Mouse (Mus musculus) adrenal gland, postnatal 4 days (tissue): Measurements from ENCODE around the gene Tmem222. TPM values are rescaled to one million over a fixed set of nuclear protein-coding genes. Genes with fewer than 3 reads are reported as not detected.

Source experiments
- DNase-seq, 2 experiments: peaks; one replicate each; pipeline ENCODE4 v3.0.0; 2021 to 2022; ENCODE audit warnings: low spot score in 2 of 2, mixed read lengths in 2 of 2
- total RNA-seq, 2 experiments: library from RNA; stranded (reverse); gene quantifications; 2 replicates each; pipeline ENCODE4 v1.2.3; 2021

The Tmem222 gene
- total RNA-seq, 2 experiments from 2014 or later, result 65.5 to 78.0 TPM

GRCm38 (mm10) chr4:133285950-133286349 is 8.4 kb upstream of the Tmem222 start:
- DNase-seq, result no peak

DNA sequence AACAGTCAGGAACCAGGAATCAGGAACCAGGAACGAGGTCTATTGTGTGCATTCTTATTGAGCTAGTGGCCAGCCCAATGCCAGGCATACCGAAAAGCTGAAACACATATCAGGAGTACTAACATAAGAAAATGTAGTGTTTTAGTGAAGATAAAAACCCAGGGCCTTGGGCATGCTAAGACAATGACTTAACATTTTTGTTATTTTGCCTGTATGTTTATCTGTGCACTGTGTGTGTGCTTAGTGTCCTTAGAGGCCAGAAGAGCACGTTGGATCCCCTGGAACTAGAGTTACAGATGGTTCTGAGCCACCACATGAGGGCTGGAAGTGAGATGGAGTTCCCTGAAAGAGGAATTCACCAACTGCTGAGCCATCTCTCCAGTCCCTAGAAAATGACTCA is 7.7 kb upstream of the Tmem222 start:
- no peak for DNase-seq

DNA sequence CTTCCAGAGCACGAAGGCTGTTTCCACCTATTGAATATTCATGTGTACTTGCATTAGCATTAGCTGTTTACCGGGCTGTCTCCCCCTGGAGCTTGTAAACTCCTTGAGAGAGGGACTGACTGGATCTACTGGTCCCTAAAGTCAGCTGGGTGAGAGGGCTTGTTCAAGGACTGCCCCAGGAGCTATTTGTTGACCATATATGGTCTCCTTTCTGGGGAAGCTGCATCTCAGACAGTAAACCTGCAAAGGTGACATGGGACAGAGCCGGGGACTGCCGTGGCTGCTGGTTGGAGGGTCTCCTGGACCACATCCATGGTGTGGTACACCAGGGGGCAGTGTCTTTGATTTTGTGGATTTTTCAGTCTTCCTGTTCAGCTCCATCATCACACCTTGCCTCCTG is 5.1 kb upstream of the Tmem222 start:
- no peak for DNase-seq

DNA sequence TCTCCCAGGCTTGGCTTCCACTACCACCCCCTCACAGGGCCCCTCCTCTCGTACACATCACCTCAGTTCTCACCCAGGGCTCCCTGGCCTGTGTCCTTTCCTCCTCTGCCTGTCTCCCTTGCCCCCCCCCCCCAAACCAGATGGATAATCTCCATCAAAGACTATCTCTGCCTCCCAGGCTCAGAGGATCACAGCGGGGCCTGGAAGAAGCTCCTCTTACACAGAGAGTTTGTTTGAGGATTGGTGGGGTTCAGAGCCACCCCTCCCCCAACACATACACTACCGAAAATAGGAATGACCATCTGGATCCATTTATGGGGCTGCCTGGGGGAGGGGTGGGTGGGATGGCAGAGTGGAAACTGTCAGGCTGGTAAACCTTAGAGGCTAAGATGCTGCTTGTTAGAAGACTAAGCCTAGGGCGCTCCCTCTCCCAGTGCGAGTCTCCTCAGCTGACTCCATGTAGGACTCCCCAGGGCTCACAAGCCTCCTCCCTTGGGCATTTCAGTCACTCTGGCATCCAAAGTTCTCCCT is 4.4 kb upstream of the Tmem222 start:
- no peak for DNase-seq

GRCm38 (mm10) chr4:133281513-133281912 is 3.9 kb upstream of the Tmem222 start:
- no peak for DNase-seq

GRCm38 (mm10) chr4:133278482-133278881 is 890 bp upstream of the Tmem222 start:
- no peak for DNase-seq

GRCm38 (mm10) chr4:133278067-133278466 is 475 bp upstream of the Tmem222 start:
- no peak for DNase-seq

DNA sequence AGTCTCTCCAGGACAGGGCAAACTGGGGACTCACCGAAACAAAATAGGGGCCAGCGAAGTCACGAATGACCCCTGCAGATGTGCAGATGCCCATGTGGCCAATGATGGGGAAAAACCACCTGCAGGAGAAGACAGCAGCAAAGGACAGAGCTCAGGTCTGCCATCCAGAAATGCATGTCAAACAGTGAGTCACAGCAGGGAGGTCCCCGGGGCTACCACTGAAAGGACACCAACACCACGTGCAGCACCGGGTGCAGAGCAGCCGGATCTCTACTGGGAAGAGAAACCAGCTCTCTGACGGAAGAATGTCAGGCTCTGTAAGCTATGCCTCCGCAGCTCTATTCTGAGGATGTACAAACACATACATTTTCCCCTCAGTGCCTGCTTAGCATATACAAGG is 6.7 kb downstream of the Tmem222 start:
- no peak for DNase-seq

- no peak for DNase-seq
Observed at GRCm38 (mm10) chr4:133269596-133269995, 8.0 kb downstream of the Tmem222 start.

DNA sequence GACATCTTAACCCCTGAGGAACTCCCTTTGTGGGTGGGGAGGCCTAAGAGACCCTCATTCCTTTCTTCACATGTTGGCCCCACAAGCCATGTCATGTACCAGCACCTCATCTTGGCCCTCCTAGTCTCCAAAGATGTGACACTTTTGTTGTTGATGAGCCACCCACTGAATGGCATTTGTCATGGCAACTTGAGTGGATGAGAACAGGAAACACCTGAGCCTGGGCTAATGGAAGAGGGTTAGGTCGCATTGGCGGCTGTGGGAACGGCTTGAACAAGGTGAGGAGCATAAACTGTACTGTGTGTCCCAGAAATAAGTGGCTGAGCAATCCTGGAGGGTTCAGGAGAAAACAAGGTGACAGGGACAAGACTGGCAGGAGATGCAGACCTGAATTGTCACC is 8.7 kb downstream of the Tmem222 start:
- no peak for DNase-seq

- no peak for DNase-seq
Observed at GRCm38 (mm10) chr4:133266248-133266880, 11.2 kb downstream of the Tmem222 start.

- no peak for DNase-seq
Observed at GRCm38 (mm10) chr4:133265759-133266158, 11.8 kb downstream of the Tmem222 start.

- DNase-seq, result no peak
Observed at GRCm38 (mm10) chr4:133265297-133265696, 12.3 kb downstream of the Tmem222 start.

DNA sequence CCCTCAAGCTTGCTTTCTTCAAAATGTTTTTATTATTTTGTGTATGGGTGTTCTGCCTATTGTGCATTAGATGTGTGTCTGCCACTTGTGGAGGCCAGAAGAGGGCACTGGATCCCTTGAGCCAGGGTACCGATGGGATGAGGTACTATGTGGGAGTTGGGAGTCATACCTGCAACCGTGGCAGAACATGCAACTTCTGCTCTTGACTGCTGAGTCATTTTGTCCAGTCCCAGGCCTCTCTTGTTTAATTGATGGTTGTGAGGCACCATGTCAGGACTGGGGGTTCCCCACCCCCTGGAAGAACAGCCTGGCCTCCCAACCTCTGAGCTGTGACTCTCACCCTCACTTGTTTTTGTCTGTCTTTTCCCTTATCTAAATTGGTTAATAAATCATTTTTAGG is 13.0 kb downstream of the Tmem222 start:
- no peak for DNase-seq

GRCm38 (mm10) chr4:133263756-133264155 is 13.8 kb downstream of the Tmem222 start:
- no peak for DNase-seq

- DNase-seq, result no peak
Observed at GRCm38 (mm10) chr4:133262882-133263281, 14.7 kb downstream of the Tmem222 start, which contains the start of gene Sytl1. Sytl1 (minus strand) TSS chr4:133263113.

DNA sequence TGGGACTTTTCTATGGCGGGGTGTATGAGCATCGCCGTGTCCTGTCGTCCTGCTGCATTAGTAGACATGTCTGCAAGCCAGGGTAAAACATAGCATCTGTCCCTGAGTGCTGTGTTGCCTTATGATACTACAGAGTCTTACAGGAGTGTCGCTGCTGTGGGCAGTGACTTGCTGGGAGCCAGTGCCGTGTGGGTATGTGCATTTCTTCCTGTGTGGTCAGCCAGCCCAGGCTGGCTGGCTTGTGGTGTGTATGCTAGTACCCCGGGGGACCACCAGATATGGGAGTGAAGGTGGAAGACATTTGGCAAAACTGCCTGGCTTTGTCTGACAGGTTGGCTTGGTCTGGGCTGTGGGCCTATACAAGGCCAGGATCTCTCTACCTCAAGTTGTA is 15.2 kb downstream of the Tmem222 start:
- DNase-seq, result no peak

DNA sequence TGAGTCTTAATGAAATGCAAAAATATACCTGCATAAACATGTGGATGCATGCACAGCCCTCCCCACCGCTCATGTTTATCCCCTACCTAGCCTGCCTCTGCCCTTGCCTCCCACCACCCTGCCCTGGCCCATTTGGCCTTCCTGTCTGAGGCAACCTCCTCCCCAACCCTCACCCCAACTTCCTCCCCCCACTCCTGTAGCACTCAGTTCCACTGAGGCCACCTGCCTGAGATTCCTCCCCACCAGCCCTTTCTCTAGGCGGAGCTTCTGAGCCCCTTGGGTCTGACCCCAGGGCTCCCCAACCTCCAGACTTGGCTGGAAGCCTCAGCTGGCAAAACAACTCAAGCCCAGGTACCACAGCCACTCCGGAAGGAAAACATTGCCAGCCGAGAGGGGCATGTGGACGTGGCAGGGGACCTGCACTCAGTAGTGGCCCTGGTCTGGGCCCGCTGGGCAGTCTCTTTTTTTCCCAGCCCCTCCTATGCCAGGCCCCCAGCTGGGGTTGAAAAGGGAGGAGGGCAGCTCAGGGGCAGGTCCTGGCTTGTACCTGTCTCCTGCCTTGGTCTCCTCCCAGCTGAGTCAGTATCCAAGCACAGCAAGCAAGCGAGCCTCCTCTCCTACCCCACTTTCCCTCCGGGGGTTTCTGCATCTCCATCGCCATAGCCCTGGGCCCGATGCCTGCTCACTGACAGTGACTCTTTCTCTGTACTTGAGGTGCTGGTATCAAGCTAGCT is 15.8 kb downstream of the Tmem222 start:
- no peak for DNase-seq

DNA sequence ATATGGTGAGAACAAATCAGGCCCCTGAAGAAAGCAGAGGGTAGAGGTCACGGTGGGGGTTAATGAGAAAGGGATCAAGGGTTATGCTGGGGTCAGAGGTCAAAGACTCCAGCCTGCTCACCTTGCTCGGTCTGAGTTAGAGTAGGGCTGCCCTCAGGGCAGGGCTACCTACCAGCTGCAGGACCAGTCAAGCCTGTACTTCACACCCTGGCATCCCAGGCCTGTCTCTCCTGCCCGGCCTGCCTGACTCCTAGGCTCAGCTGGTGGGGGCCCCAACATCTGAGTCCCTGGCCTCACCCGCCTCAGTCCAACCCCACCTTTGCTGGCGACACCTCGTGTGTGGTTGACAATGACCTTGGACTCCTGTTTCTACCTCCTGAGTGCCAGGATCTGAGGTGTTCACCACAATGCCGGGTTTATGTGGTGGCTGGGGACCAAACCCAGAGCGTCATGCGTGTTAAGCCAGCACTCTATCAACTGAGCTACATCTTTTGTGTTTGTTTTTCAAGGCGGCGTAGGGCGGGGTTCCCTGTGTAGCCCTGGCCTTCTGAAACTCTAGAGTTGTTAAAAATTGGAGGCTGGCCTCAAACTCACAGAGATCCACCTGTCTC is 19.7 kb downstream of the Tmem222 start:
- DNase-seq, result no peak

DNA sequence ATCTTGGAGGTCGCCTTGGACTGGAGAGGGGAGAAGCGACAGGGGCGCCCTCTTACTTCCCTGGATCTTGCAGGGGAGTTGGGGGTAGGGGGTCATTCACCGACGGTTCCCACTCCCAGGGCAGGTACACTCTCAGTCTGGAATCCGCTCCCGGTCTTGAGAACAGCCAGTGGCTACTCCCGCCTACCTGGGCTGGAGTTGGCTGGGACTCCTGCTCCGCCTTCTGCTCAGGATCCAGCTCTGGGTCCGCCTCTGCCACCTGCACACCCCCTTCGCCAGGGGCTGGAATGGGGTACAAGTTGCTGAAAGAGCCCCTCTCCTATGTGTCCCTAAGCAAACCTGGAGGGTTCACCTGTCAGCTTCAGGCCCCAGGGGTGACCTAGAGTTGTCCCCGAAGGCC is 20.4 kb downstream of the Tmem222 start:
- no peak for DNase-seq

DNA sequence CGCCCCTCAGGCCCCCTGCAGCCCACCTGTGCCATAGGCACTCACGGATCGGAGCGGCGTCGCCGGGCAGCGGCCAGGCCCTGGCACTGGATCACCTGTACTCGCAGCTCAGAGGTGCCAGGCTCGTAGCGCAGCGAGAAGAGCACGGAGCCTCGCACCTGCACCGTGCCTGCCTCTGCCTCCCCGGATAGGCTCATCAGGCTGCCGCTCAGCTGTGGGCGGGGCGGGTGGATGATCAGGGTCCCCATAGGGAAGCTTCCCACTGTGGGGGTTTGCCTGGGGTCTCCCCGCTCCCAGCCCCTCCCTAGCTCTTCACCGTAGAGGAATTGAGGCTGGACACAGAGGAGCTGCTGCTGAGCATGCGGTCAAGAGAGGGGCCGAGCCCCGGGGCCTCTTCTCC is 20.8 kb downstream of the Tmem222 start:
- DNase-seq, result no peak

DNA sequence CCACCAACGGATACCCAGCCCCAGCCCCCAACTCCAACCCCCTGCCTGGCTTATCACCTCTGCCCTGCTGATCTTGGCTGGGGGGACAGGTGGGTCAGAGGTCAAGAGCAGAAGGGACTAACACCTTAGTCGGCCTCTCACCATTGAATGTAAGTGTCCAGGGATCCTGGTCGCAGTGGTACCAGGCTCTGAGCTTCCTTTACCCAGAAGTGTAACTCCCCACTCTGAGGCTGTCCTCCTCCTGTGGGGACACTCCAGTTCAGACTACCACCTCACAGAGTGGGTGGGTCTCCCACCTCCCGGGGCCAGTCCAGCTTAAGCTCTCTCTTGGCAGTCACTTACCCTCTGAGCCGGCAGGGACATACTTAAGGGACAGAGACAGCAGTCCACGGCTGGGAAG is 22.2 kb downstream of the Tmem222 start:
- no peak for DNase-seq
